ENCODE assay signal across 13 mouse cellular contexts in the genomic region with DNA sequence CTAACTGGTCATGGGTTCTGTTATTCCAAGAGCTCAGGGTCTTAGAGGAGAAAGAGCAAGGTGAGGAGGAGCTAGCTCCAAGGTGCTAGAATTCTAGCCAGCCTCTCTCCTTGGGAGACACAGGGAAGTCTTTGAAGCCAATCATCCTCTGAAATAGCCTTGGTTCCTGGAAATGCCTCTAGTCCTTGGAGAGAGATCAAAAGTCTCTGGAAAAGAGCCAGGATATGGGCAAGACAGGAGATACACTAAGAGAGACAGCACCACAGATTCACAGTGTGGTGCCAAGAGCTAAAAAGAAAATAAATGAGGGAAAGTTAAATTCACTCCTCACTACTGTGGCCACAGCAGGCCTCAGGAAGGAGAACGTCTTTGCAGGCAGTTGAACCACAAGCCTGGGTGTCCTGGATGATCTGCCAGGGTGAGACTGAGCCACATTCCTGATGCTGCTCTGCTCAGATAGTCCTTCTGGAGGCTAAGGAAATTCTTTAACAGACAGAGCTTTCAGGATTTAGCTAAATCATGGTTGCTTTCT.
DNase-seq lines count a peak whose midpoint lies in the region; ATAC-seq and TF ChIP-seq lines count a peak whose summit lies in the region.
"Had no signal": no experiment of that assay in that cellular context is flagged by ENCODE, and none has a peak within 500 bp of the region (broad histone marks: within the 10 kb centered on the region; RNA-seq: fewer than 3 reads in every experiment).

No protein-coding gene starts in this region.

- no peak for DNase-seq in heart, postnatal 25 days (ENCODE audit: low spot score)
- peak; percentile 39 for DNase-seq in ovary, adult 18-20 months (ENCODE audit: low spot score)
- no peak for DNase-seq in ovary, postnatal 36 days (ENCODE audit: low spot score)
- peak; percentile 13 to 73 for DNase-seq in cerebellum, adult 2 months
- peak; percentile 5 for DNase-seq in telencephalon, adult 2 months (ENCODE audit: low read depth, low spot score)
- DNase-seq in thymus, postnatal 10 days (ENCODE audit: low spot score in 2 of 2): no peak
- DNase-seq: gastrocnemius, adult 2 months; retina, postnatal 1 day; thymus, postnatal 14 days had no signal

- peaks cover 7% of the 10 kb centered on the region for H3K4me1 ChIP-seq in heart, embryonic 13.5 days
- peaks cover 12% of the 10 kb centered on the region; the same call in 1 of the 2 replicates for H3K4me1 ChIP-seq in cerebellum, adult 2 months (ENCODE audit: control insufficient read depth, insufficient read depth, low read length)
- H3K4me1 ChIP-seq: neural tube, embryonic 13.5 days had no signal

- H3K27me3 ChIP-seq in heart, embryonic 13.5 days (replicated peaks): no peaks in the 10 kb centered on the region
- no peaks in the 10 kb centered on the region for H3K27me3 ChIP-seq in cerebellum, adult 2 months (ENCODE audit: control insufficient read depth, insufficient read depth, low read length)
- H3K27me3 ChIP-seq: neural tube, embryonic 13.5 days had no signal

- H3K9ac ChIP-seq in heart, embryonic 13.5 days: no peak overlapping the region
- H3K9ac ChIP-seq: neural tube, embryonic 13.5 days had no signal

- 0 out of 2 replicates have a peak overlapping the region, but pooled peaks have one; percentile 0 for H3K27ac ChIP-seq in heart, embryonic 13.5 days (replicated peaks)
- H3K27ac ChIP-seq in cerebellum, adult 2 months (ENCODE audit: insufficient read depth, low read length): no peak overlapping the region
- H3K27ac ChIP-seq: gastrocnemius, adult 2 months; neural tube, embryonic 13.5 days had no signal

- H3K36me3 ChIP-seq in heart, embryonic 13.5 days: no peaks in the 10 kb centered on the region
- H3K36me3 ChIP-seq: neural tube, embryonic 13.5 days had no signal

- peaks cover 9% of the 10 kb centered on the region for H3K9me3 ChIP-seq in heart, embryonic 13.5 days
- H3K9me3 ChIP-seq: neural tube, embryonic 13.5 days had no signal

- no peak for TF ChIP-seq CTCF in cerebellum, adult 2 months (IDR thresholded peaks at IDR 0.05; ENCODE audit: borderline replicate concordance, insufficient read depth, low read depth, low read length)

- ATAC-seq in heart, embryonic 13.5 days (ENCODE audit: extremely low read depth, insufficient number of reproducible peaks, low FRiP score, low TSS enrichment): no peak
- no peak for ATAC-seq in megakaryocyte, adult 5-6 weeks (ENCODE audit: poor library complexity, severe bottlenecking)
- ATAC-seq: forebrain, embryonic 16.5 days had no signal

- H3K4me3 ChIP-seq in heart, embryonic 13.5 days: no peak overlapping the region
- H3K4me3 ChIP-seq in cerebellum, adult 2 months (replicated peaks; ENCODE audit: insufficient read depth, low read depth, low read length): no peak overlapping the region
- H3K4me3 ChIP-seq: gastrocnemius, adult 2 months; neural tube, embryonic 13.5 days had no signal

- WGBS in heart, embryonic 13.5 days: 37% methylated on average over 1 of the region's 1 CpGs
- 4% methylated on average over 1 of the region's 1 CpGs for WGBS in cerebellum, adult 2 months

- no peak for TF ChIP-seq POLR2A in cerebellum, adult 2 months (IDR thresholded peaks at IDR 0.05; ENCODE audit: borderline replicate concordance, insufficient read depth, low read length)

- no peak overlapping the region for H3K4me2 ChIP-seq in heart, embryonic 13.5 days
- H3K4me2 ChIP-seq: neural tube, embryonic 13.5 days had no signal

- intact Hi-C loops in heart, postnatal 25 days (cut with DNase I): no loop called here

Comparison
In these comparisons a context has a peak if more than half of its experiments do, and no peak if none do; other contexts are left out.
1. DNase-seq: peak in ovary, adult 18-20 months (single experiment), cerebellum, adult 2 months (2 of 2) and telencephalon, adult 2 months (single experiment); none in heart, postnatal 25 days (single experiment), ovary, postnatal 36 days (single experiment) and thymus, postnatal 10 days (0 of 2).